Mouse (Mus musculus) spleen, adult 2 months (tissue): Measurements from ENCODE around the gene Rnf146.

Experiments
- CTCF ChIP-seq: fragments of 200-500 bp; IDR thresholded peaks from 2 replicates; pipeline ENCODE4 v1.5.1; 2011; ENCODE audit warnings: mild to moderate bottlenecking, inconsistent platforms; ENCODE audit not compliant: insufficient read depth, insufficient read length, insufficient replicate concordance; ENCODE audit errors: extremely low read depth
- POLR2A ChIP-seq: fragments of 200-500 bp; IDR thresholded peaks from 2 replicates; pipeline ENCODE4 v1.6.1; 2011; ENCODE audit warnings: low read depth, low read length, inconsistent platforms

DNA sequence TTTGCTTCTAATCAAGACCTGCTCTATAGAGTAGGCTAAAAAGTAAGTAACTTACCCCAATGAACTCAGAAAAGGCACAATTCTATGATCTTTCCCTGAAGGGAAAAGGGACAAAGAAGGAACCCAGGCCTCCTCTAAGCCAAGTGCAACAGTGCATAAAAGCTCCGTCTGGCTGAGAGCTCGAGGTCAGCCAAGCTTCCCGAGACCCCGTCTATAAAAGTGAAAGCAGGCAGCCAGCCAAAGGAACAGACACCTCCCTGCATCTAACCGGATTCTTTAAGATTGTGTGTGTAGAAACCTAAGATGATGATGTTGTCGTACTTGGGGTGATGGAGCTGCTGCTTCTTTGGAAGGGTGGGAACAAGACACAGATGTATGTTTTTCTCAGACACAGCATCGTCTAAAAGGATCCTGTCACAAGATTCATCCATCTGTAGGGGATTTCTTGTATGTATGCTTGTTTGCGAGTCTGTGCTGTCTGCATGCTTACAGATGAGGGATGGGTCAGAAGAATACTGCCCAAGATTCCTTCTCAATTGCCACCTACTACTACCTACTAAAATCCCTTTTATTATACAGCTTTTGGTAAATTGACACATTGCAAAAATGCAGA, 40.5 kb upstream of the Rnf146 start:
- TF ChIP-seq POLR2A = no peak
- no peak for TF ChIP-seq CTCF
